Mouse (Mus musculus) MEL (cell line): ENCODE measurements around the gene AC124502.3. TPM values are rescaled to one million over a fixed set of nuclear protein-coding genes. Genes with fewer than 3 reads are reported as not detected.

ENCODE experiments used
- DNase-seq: peaks from one replicate; pipeline ENCODE4 v3.0.0; 2011; ENCODE audit warnings: low read depth, low spot score
- H3K27ac ChIP-seq: 2 replicates; pipeline ENCODE4 v1.5.1; 2012; ENCODE audit warnings: low read depth, mild to moderate bottlenecking, control low read depth, low read length, moderate library complexity; ENCODE audit not compliant: control insufficient read depth
- H3K27me3 ChIP-seq, 2 experiments: fragments of 150-350 bp in 1 of 2; sonication (generic) in 1 of 2; 2 replicates each; pipeline ENCODE4 v1.6.1; 2012; ENCODE audit warnings: low read length in 2 of 2, mild to moderate bottlenecking in 2 of 2, improper control_type of control experiment in 1 of 2, moderate library complexity in 1 of 2; ENCODE audit not compliant: insufficient read depth in 2 of 2, control insufficient read depth in 1 of 2
- H3K36me3 ChIP-seq, 2 experiments: 2 replicates each; pipeline ENCODE4 v1.6.1; 2012 to 2014; ENCODE audit warnings: low read length in 2 of 2, improper control_type of control experiment in 1 of 2, inconsistent platforms in 1 of 2, mild to moderate bottlenecking in 1 of 2; ENCODE audit not compliant: insufficient read depth in 2 of 2, control insufficient read depth in 1 of 2
- H3K4me1 ChIP-seq, 2 experiments: fragments of 150-350 bp in 1 of 2; sonication (generic) in 1 of 2; 2 replicates each; pipeline ENCODE4 v1.6.1; 2012; ENCODE audit warnings: low read length in 2 of 2, improper control_type of control experiment in 1 of 2, mild to moderate bottlenecking in 1 of 2; ENCODE audit not compliant: insufficient read depth in 2 of 2, control insufficient read depth in 1 of 2
- H3K4me3 ChIP-seq, 2 experiments: fragments of 150-350 bp in 1 of 2; sonication (generic) in 1 of 2; 2 replicates each; pipeline ENCODE4 v1.5.1; 2012; ENCODE audit warnings: low read depth in 2 of 2, low read length in 2 of 2, mild to moderate bottlenecking in 2 of 2, moderate library complexity in 2 of 2, control low read depth in 1 of 2, improper control_type of control experiment in 1 of 2; ENCODE audit not compliant: control insufficient read depth in 1 of 2, insufficient read depth in 1 of 2
- H3K79me2 ChIP-seq: 2 replicates; pipeline ENCODE4 v1.6.1; 2012; ENCODE audit warnings: mild to moderate bottlenecking, low read length, moderate library complexity; ENCODE audit not compliant: control insufficient read depth, poor library complexity, insufficient read depth
- H3K9ac ChIP-seq: 2 replicates; pipeline ENCODE4 v1.6.1; 2012; ENCODE audit warnings: low read depth, mild to moderate bottlenecking, control low read depth, low read length, moderate library complexity; ENCODE audit not compliant: control insufficient read depth, poor library complexity, severe bottlenecking
- H3K9me3 ChIP-seq: fragments of 150-350 bp; sonication (generic); replicated peaks from 2 replicates; pipeline ENCODE4 v1.6.1; 2012; ENCODE audit warnings: mild to moderate bottlenecking, low read length, improper control_type of control experiment, moderate library complexity; ENCODE audit not compliant: insufficient read depth
- BHLHE40 ChIP-seq: IDR thresholded peaks from 2 replicates; pipeline ENCODE4 v1.6.1; 2012; ENCODE audit warnings: low read depth, mild to moderate bottlenecking, inconsistent platforms, low read length, improper control_type of control experiment, borderline replicate concordance
- CHD1 ChIP-seq: IDR thresholded peaks from 2 replicates; pipeline ENCODE4 v1.6.1; 2012; ENCODE audit warnings: low read depth, mild to moderate bottlenecking, inconsistent platforms, low read length, improper control_type of control experiment
- CHD2 ChIP-seq: IDR thresholded peaks from 2 replicates; pipeline ENCODE4 v1.6.1; 2011; ENCODE audit warnings: low read length, improper control_type of control experiment
- E2F4 ChIP-seq: IDR thresholded peaks from 2 replicates; pipeline ENCODE4 v1.6.1; 2011; ENCODE audit warnings: low read depth, low read length, improper control_type of control experiment, borderline replicate concordance
- EP300 ChIP-seq, 2 experiments: IDR thresholded peaks; 2 replicates each; pipeline ENCODE4 v1.6.1; 2011; ENCODE audit warnings: improper control_type of control experiment in 2 of 2, low read length in 2 of 2, low read depth in 1 of 2, mild to moderate bottlenecking in 1 of 2
- GATA1 ChIP-seq: IDR thresholded peaks from 2 replicates; pipeline ENCODE4 v1.6.1; 2011; ENCODE audit warnings: low read depth, low read length, improper control_type of control experiment
- HCFC1 ChIP-seq: IDR thresholded peaks from 2 replicates; pipeline ENCODE4 v1.6.1; 2012; ENCODE audit warnings: low read depth, mild to moderate bottlenecking, inconsistent platforms, low read length, improper control_type of control experiment, moderate library complexity
- JUND ChIP-seq: IDR thresholded peaks from 2 replicates; pipeline ENCODE4 v1.6.1; 2011; ENCODE audit warnings: low read depth, mild to moderate bottlenecking, improper control_type of control experiment, low read length
- MAFK ChIP-seq: IDR thresholded peaks from 2 replicates; pipeline ENCODE4 v1.6.1; 2011; ENCODE audit warnings: low read depth, mild to moderate bottlenecking, low read length, improper control_type of control experiment, borderline replicate concordance
- MAZ ChIP-seq: IDR thresholded peaks from 2 replicates; pipeline ENCODE4 v1.6.1; 2012; ENCODE audit warnings: low read depth, mild to moderate bottlenecking, inconsistent platforms, low read length, improper control_type of control experiment
- MEF2A ChIP-seq: IDR thresholded peaks from 2 replicates; pipeline ENCODE4 v1.6.1; 2014; ENCODE audit warnings: low read depth, mild to moderate bottlenecking, inconsistent platforms, low read length, improper control_type of control experiment; ENCODE audit not compliant: poor library complexity, insufficient replicate concordance, severe bottlenecking; ENCODE audit errors: extremely low read depth
- NELFE ChIP-seq: IDR thresholded peaks from 2 replicates; pipeline ENCODE4 v1.6.1; 2011; ENCODE audit warnings: low read depth, low read length, improper control_type of control experiment
- POLR2A ChIP-seq, 2 experiments: IDR thresholded peaks; 2 replicates each; pipeline ENCODE4 v1.6.1; 2011 to 2012; ENCODE audit warnings: low read length in 2 of 2, mild to moderate bottlenecking in 2 of 2, control low read depth in 1 of 2, improper control_type of control experiment in 1 of 2, low read depth in 1 of 2, moderate library complexity in 1 of 2; ENCODE audit not compliant: control insufficient read depth in 1 of 2, insufficient read depth in 1 of 2, poor library complexity in 1 of 2
- POLR2AphosphoS2 ChIP-seq: IDR thresholded peaks from 2 replicates; pipeline ENCODE4 v1.6.1; 2011; ENCODE audit warnings: low read length, improper control_type of control experiment
- RCOR1 ChIP-seq: IDR thresholded peaks from 2 replicates; pipeline ENCODE4 v1.6.1; 2012; ENCODE audit warnings: low read depth, mild to moderate bottlenecking, inconsistent platforms, low read length, improper control_type of control experiment
- SIN3A ChIP-seq: IDR thresholded peaks from 2 replicates; pipeline ENCODE4 v1.6.1; 2012; ENCODE audit warnings: low read length, improper control_type of control experiment, inconsistent platforms
- TAL1 ChIP-seq: IDR thresholded peaks from 2 replicates; pipeline ENCODE4 v1.6.1; 2012; ENCODE audit warnings: mild to moderate bottlenecking, inconsistent platforms, low read length, moderate library complexity, mixed read lengths
- TBP ChIP-seq: IDR thresholded peaks from 2 replicates; pipeline ENCODE4 v1.8.0; 2011; ENCODE audit warnings: low read depth, low read length, improper control_type of control experiment
- TCF12 ChIP-seq: IDR thresholded peaks from 2 replicates; pipeline ENCODE4 v1.6.1; 2014; ENCODE audit warnings: low read depth, mild to moderate bottlenecking, inconsistent platforms, low read length, improper control_type of control experiment, moderate library complexity
- UBTF ChIP-seq: IDR thresholded peaks from 2 replicates; pipeline ENCODE4 v1.6.1; 2012; ENCODE audit warnings: low read depth, mild to moderate bottlenecking, inconsistent platforms, low read length, improper control_type of control experiment, moderate library complexity, borderline replicate concordance; ENCODE audit not compliant: insufficient read depth
- USF1 ChIP-seq: IDR thresholded peaks from 2 replicates; pipeline ENCODE4 v1.6.1; 2014; ENCODE audit warnings: low read depth, mild to moderate bottlenecking, inconsistent platforms, low read length, improper control_type of control experiment, moderate library complexity
- ZKSCAN1 ChIP-seq: IDR thresholded peaks from 2 replicates; pipeline ENCODE4 v1.6.1; 2012; ENCODE audit warnings: low read depth, mild to moderate bottlenecking, inconsistent platforms, low read length, improper control_type of control experiment, moderate library complexity
- ZNF384 ChIP-seq: IDR thresholded peaks from 2 replicates; pipeline ENCODE4 v1.6.1; 2012; ENCODE audit warnings: low read depth, mild to moderate bottlenecking, inconsistent platforms, low read length, improper control_type of control experiment
- polyA plus RNA-seq, 2 experiments: library from polyadenylated mRNA; stranded (reverse) in 1 of 2; unstranded in 1 of 2; fragments of >175 nt in 1 of 2; fragments of >200 nt in 1 of 2; gene quantifications; 2 replicates each; pipeline versions ENCODE4 v1.2.1 to v1.2.4; 2012; ENCODE audit warnings: low replicate concordance in 2 of 2, low read depth in 1 of 2; ENCODE audit not compliant: insufficient read length in 2 of 2, insufficient read depth in 1 of 2, missing spikeins in 1 of 2
- total RNA-seq: library from RNA; depleted of rRNA; stranded (reverse); fragments of 300-350 nt; gene quantifications from 2 replicates; pipeline ENCODE4 v1.2.3, GENCODE M21; 2012

AC124502.3 gene
- total and polyA plus RNA-seq, 3 experiments = 0.75 to 2.1 TPM; not detected in 1

DNA sequence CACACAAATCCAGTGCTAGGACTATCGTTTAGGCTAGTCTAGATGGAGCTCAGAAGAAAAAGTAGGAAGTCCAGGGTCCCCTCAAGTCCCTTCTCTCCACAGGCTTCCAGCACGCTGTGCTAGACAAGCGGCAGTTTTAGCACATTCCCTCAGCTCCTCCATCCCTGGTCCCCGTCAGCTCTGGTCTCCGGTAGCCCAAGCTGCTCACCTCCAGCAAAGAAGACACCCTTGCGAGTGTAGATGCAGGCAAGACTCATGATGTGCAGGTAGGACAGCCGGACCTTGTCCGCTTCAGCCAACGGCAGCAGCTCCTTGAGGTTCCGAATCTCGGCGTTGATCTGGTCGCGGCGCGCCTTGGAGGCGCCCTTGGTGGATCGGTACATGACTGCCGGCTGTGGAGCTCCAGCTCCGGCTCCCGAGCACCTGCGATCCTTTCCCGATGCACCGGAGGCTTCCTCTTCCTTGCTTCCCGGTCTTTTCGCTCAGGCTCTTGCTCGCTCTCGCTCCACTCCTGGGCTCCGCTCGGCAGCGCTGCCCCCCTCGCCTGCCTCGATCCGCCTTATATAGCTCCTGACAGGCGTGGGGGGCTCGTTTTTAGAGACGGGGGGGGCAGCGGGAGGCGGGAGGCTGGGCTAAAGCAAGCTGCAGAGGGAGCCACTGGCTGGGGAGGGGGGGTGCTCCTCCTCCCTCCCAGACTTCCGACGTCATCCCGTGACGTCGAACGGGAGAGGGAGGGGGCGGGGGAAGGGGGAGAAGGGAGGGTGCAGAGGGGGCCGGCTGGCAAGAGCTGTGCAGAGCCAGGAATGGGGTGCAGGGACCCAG lies 49.0 kb upstream of the AC124502.3 start:
- no peaks in the 10 kb centered on the region for H3K36me3 ChIP-seq
- no peak overlapping the region for H3K9ac ChIP-seq
- H3K4me1 ChIP-seq = no peaks in the 10 kb centered on the region
- H3K79me2 ChIP-seq = no peaks in the 10 kb centered on the region
- H3K27ac ChIP-seq = no peak overlapping the region
- no peak for DNase-seq
- 0 out of 4 replicates have a peak, but pooled peaks cover 0 to 1% of the 10 kb centered on the region in 2 experiments for H3K27me3 ChIP-seq
- H3K9me3 ChIP-seq = no peaks in the 10 kb centered on the region
- H3K4me3 ChIP-seq = no peak overlapping the region
- TF ChIP-seq TAL1 (no peak), ZKSCAN1 (no peak), POLR2AphosphoS2 (no peak), BHLHE40 (no peak), CHD2 (no peak), MEF2A (no peak), NELFE (no peak)

DNA sequence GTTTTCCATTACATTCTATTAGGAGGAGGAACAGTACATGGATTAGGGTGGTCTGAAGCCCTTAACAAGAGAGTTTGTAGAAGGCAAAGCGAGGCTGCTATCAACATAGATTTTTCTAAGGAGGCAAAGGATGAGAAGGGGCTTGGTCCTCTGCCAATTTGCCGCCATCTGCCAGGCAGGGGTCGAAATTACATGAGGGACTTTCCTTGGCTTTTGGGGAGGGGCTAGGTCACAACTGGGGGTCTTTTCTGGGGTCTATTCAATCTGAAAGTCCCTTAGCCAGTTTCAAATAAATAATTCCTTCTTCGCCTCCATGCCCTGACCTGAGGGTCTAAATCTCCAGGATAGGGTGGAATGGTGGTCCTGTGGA lies 48.5 kb upstream of the AC124502.3 start, which contains the start of gene Npas4:
Gene Npas4, minus strand, starts transcription at position 61 of the 370 bp plus-strand sequence.
- H3K9me3 ChIP-seq = no peaks in the 10 kb centered on the region
- H3K27me3 ChIP-seq = 0 out of 4 replicates have a peak, but pooled peaks cover 0 to 1% of the 10 kb centered on the region in 2 experiments
- H3K4me1 ChIP-seq = no peaks in the 10 kb centered on the region
- H3K27ac ChIP-seq = no peak within 1 kb of the TSS
- no peak for TF ChIP-seq SIN3A
- no peak for TF ChIP-seq MAZ
- TF ChIP-seq E2F4 = no peak
- TF ChIP-seq, all 39 proteins: peak for 0
- Histone ChIP-seq H3K79me2 (no peaks in the 10 kb centered on the region), H3K36me3 (no peaks in the 10 kb centered on the region), H3K4me3 (no peak within 1 kb of the TSS), H3K9ac (no peak within 1 kb of the TSS)
- no peak for DNase-seq

DNA sequence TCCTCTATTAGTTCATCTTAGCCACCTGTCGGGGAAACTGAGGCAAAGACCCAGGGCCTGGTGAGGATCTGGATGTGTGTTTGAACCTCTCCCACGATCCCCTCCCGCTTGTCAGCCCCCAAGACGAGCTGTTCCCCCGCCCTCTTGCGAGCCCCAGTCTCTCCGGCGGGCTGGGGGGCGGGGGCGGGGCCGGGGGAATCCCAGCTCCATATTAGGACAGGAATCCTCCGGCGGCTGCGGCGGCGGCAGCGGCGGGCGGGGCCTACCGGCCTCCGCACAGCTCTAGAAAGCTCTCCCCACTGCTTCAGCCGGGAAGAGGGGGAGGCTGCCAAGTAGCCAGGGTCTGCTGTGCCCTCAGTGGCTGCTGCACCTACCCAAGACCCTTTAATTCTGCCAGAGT lies 48.0 kb upstream of the AC124502.3 start:
- Histone ChIP-seq H3K36me3 (no peaks in the 10 kb centered on the region), H3K27ac (no peak overlapping the region), H3K4me3 (no peak overlapping the region), H3K79me2 (no peaks in the 10 kb centered on the region), H3K4me1 (no peaks in the 10 kb centered on the region), H3K9ac (no peak overlapping the region), H3K27me3 (peaks cover 0 to 1% of the 10 kb centered on the region in 2 experiments; a peak in 1 of 4 replicates), H3K9me3 (no peaks in the 10 kb centered on the region)
- no peak for TF ChIP-seq CHD2
- no peak for TF ChIP-seq HCFC1
- no peak for TF ChIP-seq TBP
- TF ChIP-seq TCF12 = no peak
- TF ChIP-seq MAFK = no peak
- no peak for TF ChIP-seq GATA1
- no peak for TF ChIP-seq JUND
- TF ChIP-seq USF1 = no peak
- TF ChIP-seq CHD1 = no peak
- TF ChIP-seq EP300 (IDR thresholded peaks at IDR 0.05; ENCODE audit: low read depth in 1 of 2, low read length in 2 of 2) = no peak
- no peak for TF ChIP-seq ZNF384
- no peak for TF ChIP-seq MEF2A
- TF ChIP-seq RCOR1 = no peak
- TF ChIP-seq POLR2A (IDR thresholded peaks at IDR 0.05; ENCODE audit: control insufficient read depth in 1 of 2, insufficient read depth in 1 of 2, low read depth in 1 of 2, low read length in 2 of 2, poor library complexity in 1 of 2) = no peak
- TF ChIP-seq UBTF = no peak
- DNase-seq = no peak
